8 mouse cellular contexts compared by ENCODE assay signal in the genomic region with DNA sequence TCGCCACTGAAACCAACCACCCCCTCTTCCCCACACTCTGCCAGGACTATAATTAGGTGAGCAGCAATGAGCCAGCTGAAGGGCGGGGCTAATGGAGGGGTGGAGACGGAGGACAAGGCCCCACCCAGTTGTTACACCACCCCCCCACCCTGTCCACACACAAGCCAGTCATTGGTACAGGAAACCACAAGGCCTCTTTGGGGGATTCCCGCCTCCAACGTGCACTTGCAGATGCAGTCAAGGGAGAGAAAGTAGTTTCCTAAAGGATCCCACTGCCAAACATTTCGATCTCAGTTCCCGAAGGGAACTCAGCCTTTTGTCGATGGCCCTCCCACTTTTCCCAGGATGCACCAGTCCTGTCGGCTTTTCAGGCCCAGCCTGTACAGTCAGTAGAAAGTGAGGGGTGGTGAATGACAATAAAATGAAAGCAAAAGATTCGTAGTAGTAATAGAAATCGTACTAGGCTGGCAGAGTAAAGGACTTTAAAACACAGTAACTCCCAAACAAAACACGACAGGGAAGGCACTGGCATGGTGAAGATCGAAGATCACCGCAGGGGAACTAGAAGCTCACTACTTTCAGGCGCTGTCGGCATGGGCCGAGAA. TPM values are rescaled to one million over a fixed set of nuclear protein-coding genes. Genes with fewer than 3 reads are reported as not detected.
DNase-seq lines count a peak whose midpoint lies in the region; ATAC-seq lines count a peak whose summit lies in the region.

No protein-coding gene starts in this region.

- H3K27ac ChIP-seq in intestine, embryonic 16.5 days (ENCODE audit: low read length): peak overlapping the region; percentile 95
- H3K27ac ChIP-seq in liver, embryonic 13.5 days: peak overlapping the region; percentile 99

- DNase-seq in urinary bladder, postnatal 14 days (ENCODE audit: low spot score): peak; percentile 81
- no peak for DNase-seq in urinary bladder, adult 2 months (ENCODE audit: low spot score)
- DNase-seq in gonadal fat pad, adult 2 months (ENCODE audit: low read depth): peak; percentile 69
- peak; percentile 87 for DNase-seq in liver, embryonic 13.5 days
- DNase-seq in naive thymus-derived CD4-positive, alpha-beta T cell, adult 2 months (ENCODE audit: low read depth): peak; percentile 89
- DNase-seq in testis, postnatal 10 days (ENCODE audit: low spot score): peak; percentile 85

- no peaks in the 10 kb centered on the region for H3K9me3 ChIP-seq in intestine, embryonic 16.5 days (ENCODE audit: control insufficient read depth, low read length)
- H3K9me3 ChIP-seq in liver, embryonic 13.5 days (replicated peaks): no peaks in the 10 kb centered on the region

- H3K4me1 ChIP-seq in intestine, embryonic 16.5 days (ENCODE audit: control insufficient read depth, insufficient read depth, low read length): peaks cover 28% of the 10 kb centered on the region
- H3K4me1 ChIP-seq in liver, embryonic 13.5 days (replicated peaks): peaks cover 72% of the 10 kb centered on the region

- H3K4me2 ChIP-seq in intestine, embryonic 16.5 days (ENCODE audit: low read depth, low read length): peak overlapping the region; percentile 81
- H3K4me2 ChIP-seq in liver, embryonic 13.5 days: peak overlapping the region; percentile 98

- peak overlapping the region; percentile 95 for H3K4me3 ChIP-seq in intestine, embryonic 16.5 days (ENCODE audit: low read length)
- peak overlapping the region; percentile 91 for H3K4me3 ChIP-seq in liver, embryonic 13.5 days (replicated peaks)

- peaks cover 12% of the 10 kb centered on the region for H3K36me3 ChIP-seq in intestine, embryonic 16.5 days (ENCODE audit: control insufficient read depth, insufficient read depth, low read length)
- H3K36me3 ChIP-seq in liver, embryonic 13.5 days: peaks cover 47% of the 10 kb centered on the region

- no peaks in the 10 kb centered on the region for H3K27me3 ChIP-seq in intestine, embryonic 16.5 days (replicated peaks; ENCODE audit: control insufficient read depth, insufficient read depth, low read length)
- H3K27me3 ChIP-seq in liver, embryonic 13.5 days: no peaks in the 10 kb centered on the region

- WGBS in intestine, embryonic 16.5 days: under 1% methylated on average over 17 of the region's 17 CpGs
- WGBS in liver, embryonic 13.5 days (ENCODE audit: insufficient replicate concordance): under 1% methylated on average over 17 of the region's 17 CpGs

- ATAC-seq in common myeloid progenitor, adult 5-6 weeks (replicated peaks; ENCODE audit: low read depth, poor library complexity, severe bottlenecking): peak; percentile 42
- ATAC-seq in intestine, embryonic 16.5 days: peak; percentile 34; the same call in 1 of the 2 replicates
- ATAC-seq in liver, embryonic 13.5 days (ENCODE audit: low read depth): peak; percentile 47

- peak overlapping the region; percentile 98 for H3K9ac ChIP-seq in intestine, embryonic 16.5 days (ENCODE audit: low read depth, low read length)
- H3K9ac ChIP-seq in liver, embryonic 13.5 days: peak overlapping the region; percentile 99

RNA-seq across cellular contexts. Expression of a gene that starts 2.0 kb away (rescaled TPM):
- 565 and 624 TPM in 2 replicates for polyA plus RNA-seq in urinary bladder, adult 2 months (2012; rRNA removed)
- 854 and 864 TPM in 2 replicates for total RNA-seq in common myeloid progenitor, adult 5-6 weeks (2017)
- 457 and 520 TPM in 2 replicates for polyA plus RNA-seq in gonadal fat pad, adult 2 months (2012; rRNA removed)
- polyA plus RNA-seq in intestine, embryonic 16.5 days (2015; fragmentation: Nextera tagmentation; extraction: Ambion mirVana): 1,478 and 1,683 TPM in 2 replicates
- polyA plus RNA-seq in liver, embryonic 13.5 days (2015; fragmentation: Nextera tagmentation; extraction: Ambion mirVana): 1,847 and 1,941 TPM in 2 replicates

RNA-seq across cellular contexts. Expression of a gene that starts 6.1 kb away (rescaled TPM):
- 56.3 and 63.2 TPM in 2 replicates for polyA plus RNA-seq in urinary bladder, adult 2 months (2012; rRNA removed)
- 42.0 and 78.8 TPM in 2 replicates for total RNA-seq in common myeloid progenitor, adult 5-6 weeks (2017)
- 56.9 and 61.2 TPM in 2 replicates for polyA plus RNA-seq in gonadal fat pad, adult 2 months (2012; rRNA removed)
- 60.0 and 63.8 TPM in 2 replicates for polyA plus RNA-seq in intestine, embryonic 16.5 days (2015; fragmentation: Nextera tagmentation; extraction: Ambion mirVana)
- 107 and 116 TPM in 2 replicates for polyA plus RNA-seq in liver, embryonic 13.5 days (2015; fragmentation: Nextera tagmentation; extraction: Ambion mirVana)

RNA-seq across cellular contexts. Expression of a gene that starts 15.8 kb away (rescaled TPM):
- 3.7 and 6.2 TPM in 2 replicates for polyA plus RNA-seq in urinary bladder, adult 2 months (2012; rRNA removed)
- not detected in 2 replicates for total RNA-seq in common myeloid progenitor, adult 5-6 weeks (2017)
- polyA plus RNA-seq in gonadal fat pad, adult 2 months (2012; rRNA removed): 19.2 and 37.4 TPM in 2 replicates
- 1.3 and 2.1 TPM in 2 replicates for polyA plus RNA-seq in intestine, embryonic 16.5 days (2015; fragmentation: Nextera tagmentation; extraction: Ambion mirVana)
- polyA plus RNA-seq in liver, embryonic 13.5 days (2015; fragmentation: Nextera tagmentation; extraction: Ambion mirVana): 0.28 and 0.30 TPM in 2 replicates

RNA-seq across cellular contexts. Expression of a gene that starts 18.9 kb away (rescaled TPM):
- 43.4 and 47.8 TPM in 2 replicates for polyA plus RNA-seq in urinary bladder, adult 2 months (2012; rRNA removed)
- total RNA-seq in common myeloid progenitor, adult 5-6 weeks (2017): 26.9 and 32.3 TPM in 2 replicates
- polyA plus RNA-seq in gonadal fat pad, adult 2 months (2012; rRNA removed): 42.3 and 45.0 TPM in 2 replicates
- polyA plus RNA-seq in intestine, embryonic 16.5 days (2015; fragmentation: Nextera tagmentation; extraction: Ambion mirVana): 7.1 and 10.1 TPM in 2 replicates
- 2.3 and 2.8 TPM in 2 replicates for polyA plus RNA-seq in liver, embryonic 13.5 days (2015; fragmentation: Nextera tagmentation; extraction: Ambion mirVana)

RNA-seq across cellular contexts. Expression of a gene that starts 19.0 kb away (rescaled TPM):
- 1.1 and 1.3 TPM in 2 replicates for polyA plus RNA-seq in urinary bladder, adult 2 months (2012; rRNA removed)
- 5.5 and 5.9 TPM in 2 replicates for total RNA-seq in common myeloid progenitor, adult 5-6 weeks (2017)
- 5.4 and 5.9 TPM in 2 replicates for polyA plus RNA-seq in gonadal fat pad, adult 2 months (2012; rRNA removed)
- 4.7 and 5.4 TPM in 2 replicates for polyA plus RNA-seq in intestine, embryonic 16.5 days (2015; fragmentation: Nextera tagmentation; extraction: Ambion mirVana)
- polyA plus RNA-seq in liver, embryonic 13.5 days (2015; fragmentation: Nextera tagmentation; extraction: Ambion mirVana): 0.89 and 1.0 TPM in 2 replicates
